Mouse (Mus musculus): ENCODE measurements around the gene Sec63.

Gene Sec63

GRCm38 (mm10) chr10:42760999-42761900 is at the start of gene Sec63:
Sec63 (plus strand) TSS chr10:42761496.
- peak; percentile 97 for DNase-seq (ENCODE audit: low spot score)

- DNase-seq (ENCODE audit: low spot score) = no peak
Measured at GRCm38 (mm10) chr10:42714676-42715075, 46.6 kb upstream of the Sec63 start.

GRCm38 (mm10) chr10:42715366-42716035 is 45.8 kb upstream of the Sec63 start:
- DNase-seq (ENCODE audit: low spot score) = no peak

- no peak for DNase-seq (ENCODE audit: low spot score)
Measured at GRCm38 (mm10) chr10:42722116-42722515, 39.2 kb upstream of the Sec63 start.

- DNase-seq (ENCODE audit: low spot score) = no peak
Measured at GRCm38 (mm10) chr10:42723275-42724232, 37.7 kb upstream of the Sec63 start.

GRCm38 (mm10) chr10:42729607-42730006 is 31.7 kb upstream of the Sec63 start:
- DNase-seq (ENCODE audit: low spot score) = no peak

- peak; percentile 44 for DNase-seq (ENCODE audit: low spot score)
Measured at GRCm38 (mm10) chr10:42734546-42735060, 26.7 kb upstream of the Sec63 start.

GRCm38 (mm10) chr10:42751813-42752212 is 9.5 kb upstream of the Sec63 start:
- DNase-seq (ENCODE audit: low spot score) = no peak

GRCm38 (mm10) chr10:42754341-42754740 is 7.0 kb upstream of the Sec63 start:
- DNase-seq (ENCODE audit: low spot score) = no peak

GRCm38 (mm10) chr10:42759741-42760140 is 1.6 kb upstream of the Sec63 start:
- DNase-seq (ENCODE audit: low spot score) = no peak

- no peak for DNase-seq (ENCODE audit: low spot score)
Measured at GRCm38 (mm10) chr10:42760329-42760728, 967 bp upstream of the Sec63 start.

- DNase-seq (ENCODE audit: low spot score) = peak; percentile 9
Measured at GRCm38 (mm10) chr10:42761901-42762669, 789 bp downstream of the Sec63 start.

GRCm38 (mm10) chr10:42762670-42763058 is 1.4 kb downstream of the Sec63 start:
- DNase-seq (ENCODE audit: low spot score) = no peak

GRCm38 (mm10) chr10:42763246-42763645 is 1.9 kb downstream of the Sec63 start:
- DNase-seq (ENCODE audit: low spot score) = no peak

- DNase-seq (ENCODE audit: low spot score) = no peak
Measured at GRCm38 (mm10) chr10:42765344-42765743, 4.0 kb downstream of the Sec63 start.

GRCm38 (mm10) chr10:42775450-42775849 is 14.2 kb downstream of the Sec63 start:
- no peak for DNase-seq (ENCODE audit: low spot score)

GRCm38 (mm10) chr10:42780753-42781152 is 19.5 kb downstream of the Sec63 start:
- DNase-seq (ENCODE audit: low spot score) = no peak

GRCm38 (mm10) chr10:42781672-42782071 is 20.4 kb downstream of the Sec63 start:
- no peak for DNase-seq (ENCODE audit: low spot score)

- DNase-seq (ENCODE audit: low spot score) = no peak
Measured at GRCm38 (mm10) chr10:42800922-42801321, 39.6 kb downstream of the Sec63 start.

GRCm38 (mm10) chr10:42825923-42826322 is 64.6 kb downstream of the Sec63 start:
- DNase-seq (ENCODE audit: low spot score) = no peak

- DNase-seq (ENCODE audit: low spot score) = no peak
Measured at GRCm38 (mm10) chr10:42827155-42827554, 65.9 kb downstream of the Sec63 start.
